ENCODE assay signal across 23 mouse cellular contexts in the genomic region with DNA sequence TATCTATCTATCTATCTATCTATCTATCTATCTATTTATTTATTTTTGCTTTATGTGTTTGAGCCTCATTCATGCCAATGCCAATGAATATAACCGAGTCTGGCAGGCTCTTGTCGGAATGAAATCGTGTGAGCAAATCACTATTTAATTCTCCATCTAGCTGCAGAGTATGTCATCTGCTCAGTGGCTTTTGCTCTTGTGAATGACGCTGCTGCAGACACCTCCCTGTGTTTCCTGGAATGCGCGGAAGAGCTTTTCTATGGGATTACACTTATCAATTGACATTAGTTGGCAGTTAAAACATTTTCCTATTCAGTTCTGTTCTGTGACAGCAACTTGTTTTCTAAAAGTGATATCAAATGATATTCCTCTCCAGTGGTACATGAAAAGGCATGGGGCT.
DNase-seq lines count a peak whose midpoint lies in the region; ATAC-seq and TF ChIP-seq lines count a peak whose summit lies in the region.
"Had no signal": no experiment of that assay in that cellular context is flagged by ENCODE, and none has a peak within 500 bp of the region (broad histone marks: within the 10 kb centered on the region; RNA-seq: fewer than 3 reads in every experiment).

No protein-coding gene starts in this region.

- DNase-seq in forebrain, embryonic 14.5 days (ENCODE audit: low spot score) = peak; percentile 35
- DNase-seq in forebrain, embryonic 10.5 days (ENCODE audit: extremely low spot score, low spot score) = no peak
- peak; percentile 16 for DNase-seq in forebrain, postnatal 0 days
- DNase-seq in forebrain, embryonic 11.5 days (ENCODE audit: low spot score) = no peak
- peak; percentile 57 for DNase-seq in brain, embryonic 14.5 days (ENCODE audit: low read depth)
- DNase-seq in hindbrain, embryonic 14.5 days (ENCODE audit: low spot score) = no peak
- DNase-seq: adrenal gland, adult 2 months; adrenal gland, adult 8-10 months; adrenal gland, postnatal 10 days; adrenal gland, postnatal 14 days; adrenal gland, postnatal 25 days; adrenal gland, postnatal 36 days; B cell, adult 2 months; cerebellum, adult 11 months; cerebellum, adult 11-12 months; cerebellum, adult 18-20 months had no signal

- no peaks in the 10 kb centered on the region for H3K27me3 ChIP-seq in forebrain, embryonic 14.5 days (replicated peaks; ENCODE audit: control insufficient read depth, insufficient read depth, low read length)
- H3K27me3 ChIP-seq in forebrain, embryonic 10.5 days (ENCODE audit: poor library complexity, severe bottlenecking) = no peaks in the 10 kb centered on the region
- no peaks in the 10 kb centered on the region for H3K27me3 ChIP-seq in forebrain, embryonic 16.5 days (replicated peaks; ENCODE audit: control insufficient read depth, insufficient read depth, low read length)
- H3K27me3 ChIP-seq in forebrain, embryonic 13.5 days = no peaks in the 10 kb centered on the region
- H3K27me3 ChIP-seq in forebrain, postnatal 0 days (ENCODE audit: insufficient read depth, low read length) = no peaks in the 10 kb centered on the region
- no peaks in the 10 kb centered on the region for H3K27me3 ChIP-seq in forebrain, embryonic 11.5 days (ENCODE audit: control insufficient read depth, insufficient read depth, low read length)
- no peaks in the 10 kb centered on the region for H3K27me3 ChIP-seq in hindbrain, embryonic 14.5 days (ENCODE audit: control insufficient read depth, insufficient read depth, low read length)
- H3K27me3 ChIP-seq: CH12.LX had no signal

- no peak for TF ChIP-seq CTCF in forebrain, postnatal 0 days (IDR thresholded peaks at IDR 0.05; ENCODE audit: low read depth)
- no peak for TF ChIP-seq CTCF in brain, embryonic 14.5 days (IDR thresholded peaks at IDR 0.05; ENCODE audit: borderline replicate concordance, extremely low read depth, insufficient read depth, insufficient read length)

- TF ChIP-seq POLR2A in brain, embryonic 14.5 days (IDR thresholded peaks at IDR 0.05; ENCODE audit: borderline replicate concordance, extremely low read depth, insufficient read depth, insufficient read length, poor library complexity, severe bottlenecking) = no peak

- ATAC-seq in forebrain, embryonic 14.5 days = no peak
- peak; percentile 69 for ATAC-seq in forebrain, embryonic 16.5 days
- no peak for ATAC-seq in forebrain, embryonic 13.5 days
- peak; percentile 78 for ATAC-seq in forebrain, postnatal 0 days
- ATAC-seq in forebrain, embryonic 11.5 days (replicated peaks; ENCODE audit: low FRiP score) = no peak
- no peak for ATAC-seq in hindbrain, embryonic 14.5 days (ENCODE audit: low FRiP score)
- ATAC-seq: activated CD4-positive, CD25-positive, alpha-beta regulatory T cell, adult 4 months; CD4-positive, CD25-positive, alpha-beta regulatory T cell, adult 4 months; Patski had no signal

- H3K4me2 ChIP-seq in forebrain, embryonic 14.5 days (ENCODE audit: low read length) = no peak overlapping the region
- no peak overlapping the region for H3K4me2 ChIP-seq in forebrain, embryonic 16.5 days (ENCODE audit: low read length)
- no peak overlapping the region for H3K4me2 ChIP-seq in forebrain, embryonic 13.5 days
- H3K4me2 ChIP-seq in forebrain, postnatal 0 days (ENCODE audit: low read depth) = no peak overlapping the region
- no peak overlapping the region for H3K4me2 ChIP-seq in forebrain, embryonic 11.5 days (ENCODE audit: low read depth, low read length, severe bottlenecking)
- no peak overlapping the region for H3K4me2 ChIP-seq in hindbrain, embryonic 14.5 days (replicated peaks)

- no peak overlapping the region for H3K9ac ChIP-seq in forebrain, embryonic 14.5 days (ENCODE audit: low read length)
- H3K9ac ChIP-seq in forebrain, embryonic 16.5 days (replicated peaks; ENCODE audit: low read depth, low read length) = no peak overlapping the region
- H3K9ac ChIP-seq in forebrain, embryonic 13.5 days = no peak overlapping the region
- no peak overlapping the region for H3K9ac ChIP-seq in forebrain, postnatal 0 days
- no peak overlapping the region for H3K9ac ChIP-seq in forebrain, embryonic 11.5 days (ENCODE audit: low read length)
- H3K9ac ChIP-seq in hindbrain, embryonic 14.5 days = no peak overlapping the region

- H3K4me1 ChIP-seq in forebrain, embryonic 14.5 days (ENCODE audit: control insufficient read depth, insufficient read depth, low read length) = no peaks in the 10 kb centered on the region
- no peaks in the 10 kb centered on the region for H3K4me1 ChIP-seq in forebrain, embryonic 10.5 days
- H3K4me1 ChIP-seq in forebrain, embryonic 16.5 days (replicated peaks; ENCODE audit: control insufficient read depth, insufficient read depth, low read length) = no peaks in the 10 kb centered on the region
- no peaks in the 10 kb centered on the region for H3K4me1 ChIP-seq in forebrain, embryonic 13.5 days
- no peaks in the 10 kb centered on the region for H3K4me1 ChIP-seq in forebrain, postnatal 0 days (ENCODE audit: insufficient read depth)
- H3K4me1 ChIP-seq in forebrain, embryonic 11.5 days (replicated peaks; ENCODE audit: control insufficient read depth, insufficient read depth, low read length) = no peaks in the 10 kb centered on the region
- H3K4me1 ChIP-seq in hindbrain, embryonic 14.5 days (replicated peaks; ENCODE audit: control insufficient read depth, insufficient read depth, low read length) = no peaks in the 10 kb centered on the region

- no peak overlapping the region for H3K27ac ChIP-seq in forebrain, embryonic 14.5 days (ENCODE audit: low read depth, low read length)
- H3K27ac ChIP-seq in forebrain, embryonic 10.5 days = no peak overlapping the region
- H3K27ac ChIP-seq in forebrain, embryonic 16.5 days (ENCODE audit: low read length) = no peak overlapping the region
- H3K27ac ChIP-seq in forebrain, embryonic 13.5 days = no peak overlapping the region
- H3K27ac ChIP-seq in forebrain, postnatal 0 days (ENCODE audit: low read depth, low read length) = no peak overlapping the region
- no peak overlapping the region for H3K27ac ChIP-seq in forebrain, embryonic 11.5 days (ENCODE audit: low read depth, low read length)
- no peak overlapping the region for H3K27ac ChIP-seq in hindbrain, embryonic 14.5 days

- no peaks in the 10 kb centered on the region for H3K36me3 ChIP-seq in forebrain, embryonic 14.5 days (ENCODE audit: control insufficient read depth, insufficient read depth, low read length)
- no peaks in the 10 kb centered on the region for H3K36me3 ChIP-seq in forebrain, embryonic 10.5 days (replicated peaks)
- no peaks in the 10 kb centered on the region for H3K36me3 ChIP-seq in forebrain, embryonic 16.5 days (ENCODE audit: control insufficient read depth, insufficient read depth)
- no peaks in the 10 kb centered on the region for H3K36me3 ChIP-seq in forebrain, embryonic 13.5 days (ENCODE audit: poor library complexity, severe bottlenecking)
- no peaks in the 10 kb centered on the region for H3K36me3 ChIP-seq in forebrain, postnatal 0 days (ENCODE audit: insufficient read depth)
- no peaks in the 10 kb centered on the region for H3K36me3 ChIP-seq in forebrain, embryonic 11.5 days (ENCODE audit: control insufficient read depth, insufficient read depth, low read length)
- H3K36me3 ChIP-seq in hindbrain, embryonic 14.5 days (replicated peaks; ENCODE audit: control insufficient read depth, insufficient read depth) = no peaks in the 10 kb centered on the region
- H3K36me3 ChIP-seq: G1E had no signal

- no peaks in the 10 kb centered on the region for H3K9me3 ChIP-seq in forebrain, embryonic 14.5 days (replicated peaks; ENCODE audit: control insufficient read depth, low read length)
- H3K9me3 ChIP-seq in forebrain, embryonic 10.5 days = no peaks in the 10 kb centered on the region
- H3K9me3 ChIP-seq in forebrain, embryonic 16.5 days (ENCODE audit: control insufficient read depth, low read length) = no peaks in the 10 kb centered on the region
- no peaks in the 10 kb centered on the region for H3K9me3 ChIP-seq in forebrain, embryonic 13.5 days (replicated peaks)
- no peaks in the 10 kb centered on the region for H3K9me3 ChIP-seq in forebrain, postnatal 0 days (ENCODE audit: low read length)
- no peaks in the 10 kb centered on the region for H3K9me3 ChIP-seq in forebrain, embryonic 11.5 days (ENCODE audit: control insufficient read depth, low read length)
- H3K9me3 ChIP-seq in hindbrain, embryonic 14.5 days (ENCODE audit: control insufficient read depth, low read length) = no peaks in the 10 kb centered on the region
- H3K9me3 ChIP-seq: G1E had no signal

- no peak overlapping the region for H3K4me3 ChIP-seq in forebrain, embryonic 14.5 days (ENCODE audit: low read depth, low read length)
- H3K4me3 ChIP-seq in forebrain, embryonic 10.5 days = no peak overlapping the region
- no peak overlapping the region for H3K4me3 ChIP-seq in forebrain, embryonic 16.5 days (replicated peaks; ENCODE audit: low read length)
- H3K4me3 ChIP-seq in forebrain, embryonic 13.5 days = no peak overlapping the region
- H3K4me3 ChIP-seq in forebrain, postnatal 0 days (ENCODE audit: low read depth, low read length) = no peak overlapping the region
- H3K4me3 ChIP-seq in forebrain, embryonic 11.5 days (ENCODE audit: low read depth, low read length) = no peak overlapping the region
- H3K4me3 ChIP-seq in hindbrain, embryonic 14.5 days (replicated peaks; ENCODE audit: low read length) = no peak overlapping the region

- 83% methylated on average over 6 of the region's 6 CpGs for WGBS in forebrain, embryonic 14.5 days
- 92% methylated on average over 6 of the region's 6 CpGs for WGBS in forebrain, embryonic 10.5 days
- 72% methylated on average over 6 of the region's 6 CpGs for WGBS in forebrain, embryonic 16.5 days
- 83% methylated on average over 6 of the region's 6 CpGs for WGBS in forebrain, embryonic 13.5 days
- 59% methylated on average over 6 of the region's 6 CpGs for WGBS in forebrain, postnatal 0 days
- WGBS in forebrain, embryonic 11.5 days = 85% methylated on average over 6 of the region's 6 CpGs
- WGBS in hindbrain, embryonic 14.5 days = 84% methylated on average over 6 of the region's 6 CpGs

Comparison
In these comparisons a context has a peak if more than half of its experiments do, and no peak if none do; other contexts are left out.
1. ATAC-seq: peak in forebrain, embryonic 16.5 days (single experiment) and forebrain, postnatal 0 days (single experiment); none in forebrain, embryonic 14.5 days (single experiment), forebrain, embryonic 13.5 days (single experiment), forebrain, embryonic 11.5 days (single experiment) and hindbrain, embryonic 14.5 days (single experiment).
2. DNase-seq: peak in forebrain, embryonic 14.5 days (single experiment), forebrain, postnatal 0 days (single experiment) and brain, embryonic 14.5 days (single experiment); none in forebrain, embryonic 10.5 days (single experiment), forebrain, embryonic 11.5 days (single experiment) and hindbrain, embryonic 14.5 days (single experiment).